Mouse (Mus musculus) erythroid progenitor cell, adult 5-6 weeks (primary cell): ENCODE results near the gene Nos1ap. TPM values are rescaled to one million over a fixed set of nuclear protein-coding genes. Genes with fewer than 3 reads are reported as not detected.

Experiments
- ATAC-seq: replicated peaks from 2 replicates; pipeline ENCODE4 v1.8.0; 2016; ENCODE audit warnings: moderate number of reproducible peaks, mild to moderate bottlenecking, moderate TSS enrichment, inconsistent platforms; ENCODE audit not compliant: poor library complexity, low FRiP score, severe bottlenecking
- total RNA-seq, 2 experiments: library from RNA; stranded (forward) in 1 of 2; stranded (reverse) in 1 of 2; fragments of 150-400 nt in 1 of 2; fragments of 186-747, 209-891 nt in 1 of 2; gene quantifications; 2 replicates each; pipeline versions ENCODE4 v1.2.3 to v1.2.4; 2015 to 2017; ENCODE audit warnings: low replicate concordance in 2 of 2

The Nos1ap gene
- total RNA-seq, 2 experiments from 2014 or later = 38.1 to 76.5 TPM

DNA sequence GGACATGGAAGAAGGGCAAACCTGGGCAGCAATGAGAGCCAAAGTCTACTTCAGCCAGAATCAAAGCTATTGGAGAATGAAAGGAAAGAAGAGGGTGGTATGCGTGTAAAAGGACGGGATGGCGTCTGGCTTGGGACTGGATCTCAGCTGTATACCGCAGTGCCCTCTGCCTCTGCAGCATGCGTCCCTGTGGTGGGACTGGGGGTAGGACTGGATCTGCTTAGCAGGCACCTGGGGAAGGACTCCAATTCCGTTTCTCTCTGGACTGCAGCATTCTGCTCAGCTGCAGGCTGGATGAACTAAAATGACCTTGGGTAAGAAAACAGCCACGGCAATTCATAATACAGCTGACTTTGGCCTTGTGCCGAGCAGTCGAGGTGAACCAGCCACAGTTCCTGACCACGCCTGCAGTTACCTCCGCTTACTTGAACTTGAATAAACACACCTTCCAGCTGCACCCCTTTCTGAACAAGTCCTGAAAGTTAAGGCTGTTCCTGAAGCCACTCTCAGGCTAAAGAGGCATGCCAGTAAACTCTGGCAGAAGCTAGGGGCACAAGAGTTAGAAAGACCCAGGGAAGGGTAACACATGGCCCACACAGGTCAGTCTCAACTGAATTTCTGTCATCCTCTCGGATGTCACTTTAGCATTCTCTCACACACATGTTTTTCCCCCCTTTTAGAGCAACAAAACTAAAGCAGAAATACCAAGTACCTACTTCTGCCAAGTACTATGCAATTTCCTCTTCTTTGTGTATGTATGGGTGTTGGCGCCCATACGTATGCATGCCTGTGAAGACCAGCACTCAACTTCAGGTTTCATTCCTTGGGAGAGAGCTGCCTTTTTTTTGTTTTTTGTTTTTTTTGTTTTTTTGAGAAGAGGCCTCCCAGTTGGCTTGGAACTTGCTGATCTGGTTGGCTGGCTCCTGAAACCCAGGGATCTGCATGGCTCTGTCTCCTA, 196.6 kb downstream of the Nos1ap start:
- no peak for ATAC-seq

DNA sequence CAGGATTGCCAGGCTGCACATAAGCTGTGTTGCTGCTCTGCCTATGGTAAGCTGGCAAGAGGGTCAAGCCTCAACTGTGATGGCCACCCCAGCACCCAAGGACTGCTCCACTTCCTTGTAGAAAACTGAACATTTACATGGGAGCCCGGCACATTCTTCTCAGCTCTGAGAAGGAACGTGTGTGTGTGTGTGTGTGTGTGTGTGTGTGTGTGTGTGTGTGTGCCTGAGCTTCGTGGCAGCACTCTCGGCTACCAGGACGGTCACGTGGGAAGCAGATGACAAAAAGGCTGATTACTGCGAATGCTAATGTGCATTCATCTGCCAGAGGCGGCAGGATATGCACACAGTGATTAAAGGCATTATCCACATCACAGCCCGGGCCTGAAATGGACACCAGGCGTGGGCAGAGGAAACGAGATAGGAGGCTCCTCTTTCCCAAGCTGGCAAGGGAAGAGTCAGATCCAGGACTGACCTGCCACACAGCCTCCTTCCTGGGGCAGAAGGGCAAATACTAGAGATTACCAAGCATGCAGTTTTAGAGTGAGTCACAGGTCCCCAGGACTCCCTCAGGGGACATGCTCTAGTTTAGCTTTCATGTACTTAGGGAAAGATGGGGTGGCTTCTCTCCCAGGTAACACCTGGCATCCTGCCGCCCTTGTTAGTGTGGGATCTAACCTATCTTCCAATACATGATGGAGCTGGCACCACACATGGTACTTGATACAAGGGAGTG, 202.3 kb downstream of the Nos1ap start:
- ATAC-seq = no peak

DNA sequence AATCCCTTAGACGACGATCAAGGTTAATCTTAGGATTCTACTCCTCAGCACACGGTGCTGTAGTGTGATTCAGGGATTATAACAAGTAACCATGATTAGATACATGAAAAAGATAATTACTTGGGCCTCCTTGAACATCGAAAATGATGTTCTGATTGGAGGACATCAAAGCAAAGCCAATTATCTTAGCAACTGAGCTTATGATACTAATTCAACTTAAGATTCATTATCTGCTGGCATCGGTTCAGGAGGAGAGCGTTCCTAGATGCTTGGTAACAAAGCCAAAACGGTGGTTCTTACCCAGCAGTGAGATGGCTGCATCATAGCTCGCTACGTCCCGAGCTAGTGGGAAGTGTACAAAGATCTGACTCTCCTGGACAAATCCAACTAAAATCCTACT, 204.2 kb downstream of the Nos1ap start:
- ATAC-seq = no peak

DNA sequence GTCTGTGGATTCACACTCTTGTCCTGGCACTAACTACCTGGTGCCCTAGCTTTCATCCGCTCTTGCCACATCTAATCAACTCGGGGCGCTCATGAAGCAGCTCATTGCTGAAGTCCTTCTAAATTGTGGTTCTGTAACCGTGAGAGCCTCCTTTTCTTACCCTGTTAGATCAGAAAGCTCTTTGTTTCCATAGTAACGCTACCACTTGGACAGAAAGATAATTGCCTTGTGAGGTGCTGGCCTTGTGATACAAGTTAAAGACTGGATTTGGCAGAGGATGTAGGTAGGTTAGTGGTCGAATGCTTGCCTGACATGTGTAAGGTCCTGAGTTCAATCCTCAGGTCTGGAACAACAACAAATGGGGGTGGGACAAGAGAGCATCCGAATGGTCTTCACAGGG, 206.1 kb downstream of the Nos1ap start:
- no peak for ATAC-seq

DNA sequence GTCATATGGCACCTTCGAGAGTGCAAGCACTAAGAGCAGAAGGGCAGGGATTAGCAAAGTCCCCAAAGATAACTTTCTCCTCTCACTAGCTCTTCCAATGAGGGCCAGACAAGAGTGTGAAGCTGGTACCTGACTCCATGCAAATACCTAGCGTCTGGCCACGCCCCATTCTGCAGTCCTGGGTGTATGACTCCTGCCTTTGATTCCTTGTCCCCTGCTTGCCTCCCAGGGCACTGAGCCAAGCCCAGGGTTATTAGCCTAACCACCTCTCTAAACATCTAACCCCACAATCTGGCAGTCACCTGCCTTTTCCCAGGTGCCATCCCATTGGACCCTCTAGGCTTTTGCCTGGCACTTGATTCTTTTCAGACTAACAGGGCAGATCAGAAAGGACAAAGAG, 208.2 kb downstream of the Nos1ap start:
- ATAC-seq = no peak

DNA sequence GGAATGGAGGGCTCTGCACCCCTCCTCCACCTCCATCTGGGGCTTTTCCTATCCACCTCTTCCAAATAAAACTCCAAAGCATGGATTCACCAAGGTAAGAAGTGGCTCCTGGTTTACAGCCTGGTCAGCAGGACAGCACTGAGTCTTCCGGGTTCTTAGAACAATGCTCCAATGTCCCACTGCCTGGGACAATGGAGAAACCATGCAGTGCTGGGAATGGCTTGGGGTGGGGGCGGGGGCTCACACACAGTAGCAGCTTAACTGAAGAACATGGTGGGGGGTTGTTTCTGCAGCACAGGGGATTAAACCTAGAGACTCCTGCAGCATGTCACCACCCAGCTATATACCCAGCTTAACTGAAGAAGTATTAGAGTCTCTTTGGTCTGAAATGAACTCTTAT, 209.2 kb downstream of the Nos1ap start:
- no peak for ATAC-seq

DNA sequence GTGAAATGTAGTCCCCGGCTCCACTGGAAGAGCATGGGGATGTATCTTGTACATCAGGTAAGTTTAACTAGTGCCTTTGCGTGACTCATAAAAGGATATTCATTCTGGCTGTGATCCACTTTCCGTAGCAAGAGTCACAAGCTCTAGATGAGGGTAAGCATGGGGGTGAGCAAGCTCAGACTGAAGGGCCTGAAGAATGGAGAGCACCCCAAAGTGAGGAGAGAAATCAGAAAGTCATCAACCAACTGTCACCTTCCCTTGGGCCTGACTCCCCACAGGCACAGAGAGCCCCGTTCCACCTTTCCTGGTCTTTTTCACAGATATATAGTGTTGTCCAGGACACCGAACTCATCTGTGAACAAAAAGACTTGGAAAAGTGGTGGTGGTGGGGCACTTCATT, 213.9 kb downstream of the Nos1ap start:
- no peak for ATAC-seq

DNA sequence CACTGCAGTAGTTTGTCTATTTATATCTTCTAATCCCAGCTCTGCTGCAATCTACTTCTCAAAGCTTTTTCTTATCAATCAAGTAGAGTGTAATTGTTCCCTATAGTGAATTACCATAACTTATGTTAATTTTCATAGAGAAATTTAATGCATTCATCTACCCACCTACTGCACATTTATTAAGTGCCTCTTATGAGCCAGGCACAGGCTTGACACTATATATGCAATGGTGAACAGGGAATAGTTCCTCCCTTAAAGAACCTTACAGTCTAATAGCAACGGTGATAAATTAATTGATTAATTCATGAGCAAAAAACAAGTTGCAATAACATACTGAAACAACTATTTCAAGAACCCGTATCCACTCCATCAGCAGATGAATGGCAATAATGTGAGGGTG, 215.9 kb downstream of the Nos1ap start:
- ATAC-seq = no peak

DNA sequence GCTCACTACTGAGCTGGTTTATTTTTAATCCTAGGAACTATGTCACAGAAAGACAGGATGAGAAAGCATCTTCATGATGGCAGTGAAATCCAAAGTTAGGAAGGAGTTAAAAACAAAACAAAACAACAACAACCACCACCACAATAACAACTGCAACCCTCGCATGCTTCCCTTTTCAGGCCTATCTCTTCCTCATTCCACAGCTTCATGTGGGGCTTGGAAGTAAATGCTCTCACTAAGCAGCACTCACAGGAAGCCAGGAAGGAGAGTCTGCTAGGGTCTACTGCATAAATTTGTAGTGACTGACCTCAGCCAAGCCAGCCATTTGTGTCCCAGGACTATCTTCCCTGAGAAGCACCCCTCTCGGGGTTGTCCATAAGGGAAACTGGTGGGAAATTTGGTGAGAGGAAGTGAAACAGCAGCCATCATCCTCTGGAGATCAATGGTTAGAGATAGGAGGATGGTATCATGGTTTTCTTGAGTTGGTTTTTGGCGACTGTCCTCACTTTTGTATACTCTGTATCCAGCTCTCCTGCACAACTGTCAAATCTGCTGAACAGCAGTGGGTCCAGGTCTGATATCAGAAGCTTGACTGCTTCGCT, 218.4 kb downstream of the Nos1ap start:
- ATAC-seq = no peak

DNA sequence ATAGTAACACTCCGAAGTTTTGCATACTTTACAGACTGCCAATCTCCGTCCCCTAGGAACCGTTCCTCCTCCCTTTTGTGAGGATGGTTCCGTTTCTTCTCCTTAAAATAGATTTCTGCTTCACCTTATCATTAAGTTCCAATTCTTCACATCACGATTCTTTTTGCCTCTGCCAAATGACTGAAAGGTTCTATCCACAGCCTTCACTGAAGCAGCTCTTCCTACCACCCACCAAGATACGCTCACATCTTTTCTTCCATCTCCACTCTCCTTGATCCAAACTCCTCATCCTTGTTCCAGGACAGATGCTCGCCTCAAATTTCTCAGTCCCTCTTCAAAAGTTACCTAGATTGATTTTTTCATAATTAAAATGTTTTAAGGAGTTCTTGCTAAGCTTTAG, 220.8 kb downstream of the Nos1ap start:
- no peak for ATAC-seq

DNA sequence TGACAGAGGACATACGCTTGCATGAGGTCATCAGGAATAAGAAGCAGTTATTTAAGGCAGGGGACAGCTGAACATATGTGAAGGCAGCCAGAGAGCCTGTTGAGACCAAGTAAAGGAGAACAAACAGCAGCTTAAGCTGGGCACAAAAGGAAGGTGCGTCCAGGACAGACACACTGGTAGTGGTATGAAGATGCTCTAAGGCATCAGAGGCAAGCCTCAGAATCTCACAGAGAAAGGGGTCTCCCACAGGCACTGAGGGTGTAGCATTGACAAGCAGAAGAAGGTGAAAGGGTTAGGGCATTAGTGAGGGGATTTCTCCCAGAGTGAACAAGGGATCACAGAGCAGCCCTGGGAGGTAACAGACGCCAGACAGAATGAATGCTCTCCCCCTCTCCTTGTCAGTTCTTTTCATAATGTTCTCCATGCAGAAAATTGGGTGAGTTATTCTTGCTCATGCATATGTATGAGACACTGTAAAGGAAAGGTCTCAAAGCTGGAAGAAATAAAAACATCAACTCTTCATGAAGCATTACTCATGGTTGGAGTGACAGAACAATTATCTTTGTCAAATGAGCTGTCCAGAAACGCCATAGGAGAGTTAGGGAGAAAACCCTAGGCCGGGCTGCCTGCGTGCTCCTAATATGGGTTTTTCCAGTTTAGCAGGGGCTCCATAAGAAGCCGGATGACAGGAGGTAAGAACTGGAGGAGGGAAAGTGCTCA, 222.5 kb downstream of the Nos1ap start:
- ATAC-seq = no peak

DNA sequence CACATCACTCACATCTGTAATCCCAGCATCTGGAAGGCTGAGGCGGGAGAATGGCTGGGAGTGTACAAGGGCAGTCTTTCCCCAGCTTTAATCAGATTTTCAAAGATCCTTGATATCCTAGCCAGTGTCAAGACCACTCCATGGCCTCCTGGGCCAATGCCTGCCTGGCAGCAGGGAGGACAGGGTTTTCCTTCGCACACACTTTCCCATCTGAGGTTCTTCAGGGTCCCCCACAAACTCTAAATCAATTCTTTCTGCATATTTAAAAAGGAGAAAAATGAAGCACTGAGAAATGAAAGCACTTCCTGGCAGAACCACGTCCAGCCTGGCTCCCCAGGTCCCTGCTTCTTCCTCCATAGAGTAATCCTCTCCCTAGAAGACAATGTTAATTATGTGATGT, 225.9 kb downstream of the Nos1ap start:
- ATAC-seq = no peak

DNA sequence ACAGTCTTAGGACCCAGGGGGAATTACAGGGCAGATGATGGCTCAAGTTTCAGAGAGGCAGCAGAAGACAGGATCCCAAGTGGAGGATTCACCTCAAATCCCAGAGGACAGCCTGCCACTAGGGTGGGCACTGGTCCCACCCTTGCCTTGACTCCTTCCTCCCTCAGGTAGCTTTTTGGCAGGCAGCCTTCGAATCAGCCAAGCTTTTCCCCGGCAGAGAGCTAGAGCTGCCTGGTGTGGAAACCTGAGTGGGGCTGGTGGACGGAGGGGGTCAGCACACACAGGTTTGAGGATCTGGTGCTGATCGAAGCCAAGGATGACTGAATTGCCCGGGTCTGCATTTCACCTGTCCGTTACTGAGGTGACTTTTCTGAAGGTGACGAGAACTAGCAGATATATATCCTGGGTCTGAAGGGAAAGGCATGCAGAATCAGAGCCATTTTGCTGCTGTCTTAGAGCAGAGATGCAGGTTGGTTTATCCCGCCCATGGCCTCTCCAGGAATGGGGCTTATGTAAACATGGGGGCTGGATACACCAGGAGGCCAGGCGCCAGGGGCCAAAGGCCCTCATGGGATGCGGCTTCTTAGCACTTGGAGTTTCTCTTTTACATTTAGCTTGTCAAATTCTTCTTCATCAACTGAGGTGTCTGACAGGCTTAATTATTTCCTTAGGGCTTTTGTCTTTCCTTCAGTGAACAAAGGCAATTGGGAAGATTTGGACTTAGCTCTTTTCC, 229.3 kb downstream of the Nos1ap start:
- no peak for ATAC-seq

DNA sequence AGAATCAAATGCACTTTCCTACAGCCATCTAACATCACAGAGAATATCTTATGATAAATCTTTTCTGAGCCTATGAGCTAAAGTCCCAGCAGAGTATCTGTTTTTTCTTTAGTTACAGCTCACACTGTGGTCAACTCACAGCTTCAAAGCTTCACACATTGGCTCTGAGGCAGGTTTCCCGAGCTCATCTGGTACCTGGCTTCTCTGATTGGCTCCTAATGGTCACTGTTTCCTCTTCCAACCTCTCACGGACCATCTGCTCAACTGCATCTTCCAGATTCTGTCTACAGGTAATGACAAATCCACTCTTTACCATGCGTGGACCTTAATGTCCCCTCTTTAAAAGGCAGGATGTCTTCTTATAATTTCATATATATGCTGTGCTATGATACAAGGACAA, 236.3 kb downstream of the Nos1ap start:
- no peak for ATAC-seq

DNA sequence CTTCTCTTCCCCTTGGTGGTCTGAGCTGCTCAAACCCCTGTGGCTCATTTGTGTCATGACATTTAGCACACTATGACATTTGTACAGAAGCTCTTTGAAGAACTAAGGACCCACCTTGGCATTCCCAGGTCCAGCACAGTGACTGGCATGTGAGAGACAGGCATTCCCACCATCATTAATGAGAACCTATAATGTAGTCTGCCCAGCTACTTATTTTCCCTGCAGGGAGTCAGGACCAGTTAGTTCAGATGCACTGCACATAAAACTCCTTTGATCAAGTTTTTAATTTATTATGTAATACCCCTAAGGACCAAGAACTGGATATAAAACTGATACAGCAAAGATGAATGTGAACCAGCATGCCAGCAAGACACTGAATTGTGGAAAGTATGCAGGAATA, 238.6 kb downstream of the Nos1ap start:
- ATAC-seq = no peak

DNA sequence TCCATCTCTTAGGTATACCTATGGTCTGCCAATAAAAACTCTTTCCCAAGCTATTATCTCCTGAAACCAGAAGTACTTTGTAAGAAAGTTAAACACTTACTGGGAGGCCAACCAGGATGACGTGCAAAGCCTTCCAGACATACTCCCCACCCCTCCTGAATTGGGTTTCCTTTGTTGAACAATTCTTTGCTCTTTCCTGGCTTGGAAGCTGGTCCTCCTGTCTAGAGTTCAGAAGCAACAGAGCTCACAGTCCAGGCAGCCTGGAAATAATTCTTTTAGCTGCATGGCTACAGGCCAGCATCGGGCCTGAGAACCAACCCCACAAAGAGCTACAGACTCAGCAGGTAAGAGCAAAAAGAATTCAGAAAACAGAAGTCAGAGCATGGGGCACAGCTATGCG, 243.4 kb downstream of the Nos1ap start:
- ATAC-seq = no peak

DNA sequence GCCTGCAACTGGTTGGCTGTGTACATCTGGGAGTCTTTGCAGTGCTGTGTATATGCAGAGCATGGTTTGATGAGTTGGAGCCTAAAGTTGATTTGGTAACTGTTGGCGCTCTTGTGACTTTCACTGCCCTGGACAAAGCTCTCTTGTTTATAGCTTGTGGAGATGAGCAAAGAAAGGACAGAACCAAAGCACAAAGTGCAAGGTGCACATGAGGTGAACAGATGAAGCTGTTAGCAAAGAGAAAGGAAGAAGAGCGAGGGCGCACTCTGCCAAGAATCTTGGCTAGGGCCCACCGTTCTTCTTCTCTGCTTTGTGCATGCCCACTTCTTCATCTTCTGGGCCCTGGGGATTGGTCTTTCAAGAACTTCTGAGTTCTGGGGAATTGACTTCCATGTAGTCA, 245.8 kb downstream of the Nos1ap start:
- no peak for ATAC-seq

DNA sequence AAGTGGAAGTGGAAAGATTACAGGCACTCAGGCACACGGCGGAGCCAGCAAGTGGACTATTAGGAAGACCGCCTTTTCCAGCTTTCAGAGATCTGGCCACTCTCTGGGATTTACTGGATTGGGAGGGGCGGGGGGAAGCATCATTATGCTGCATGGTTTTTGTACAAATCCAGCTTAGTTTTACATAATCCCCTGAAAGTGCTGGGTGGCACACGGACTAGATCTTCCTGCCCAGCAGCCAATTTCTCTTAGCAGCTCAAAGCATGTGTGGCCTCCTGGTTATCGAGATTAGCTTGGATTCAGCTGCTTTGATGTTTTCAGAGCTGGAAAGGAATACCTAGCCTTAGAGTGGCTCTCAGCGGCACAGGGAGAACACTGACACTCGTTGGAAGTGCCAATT, 246.6 kb downstream of the Nos1ap start:
- ATAC-seq = no peak

DNA sequence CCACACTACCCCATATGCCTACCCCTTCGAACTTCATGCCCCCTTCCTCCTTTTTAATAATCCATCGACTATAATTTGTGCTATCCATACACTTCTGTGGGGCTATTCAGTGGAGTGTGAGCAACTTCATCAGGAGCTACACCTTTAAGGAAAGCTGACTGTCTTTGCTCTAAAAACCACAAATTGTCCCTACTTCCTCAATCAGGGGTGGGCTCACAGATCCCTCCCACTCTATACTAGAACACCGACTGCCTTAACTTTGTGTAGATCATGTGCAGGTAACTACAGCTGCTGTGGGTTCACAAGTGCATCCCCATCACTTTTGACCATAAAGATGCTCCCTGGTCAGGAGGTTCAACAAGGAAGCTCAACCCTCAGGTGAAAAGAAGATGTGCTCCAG, 249.7 kb downstream of the Nos1ap start:
- ATAC-seq = no peak

DNA sequence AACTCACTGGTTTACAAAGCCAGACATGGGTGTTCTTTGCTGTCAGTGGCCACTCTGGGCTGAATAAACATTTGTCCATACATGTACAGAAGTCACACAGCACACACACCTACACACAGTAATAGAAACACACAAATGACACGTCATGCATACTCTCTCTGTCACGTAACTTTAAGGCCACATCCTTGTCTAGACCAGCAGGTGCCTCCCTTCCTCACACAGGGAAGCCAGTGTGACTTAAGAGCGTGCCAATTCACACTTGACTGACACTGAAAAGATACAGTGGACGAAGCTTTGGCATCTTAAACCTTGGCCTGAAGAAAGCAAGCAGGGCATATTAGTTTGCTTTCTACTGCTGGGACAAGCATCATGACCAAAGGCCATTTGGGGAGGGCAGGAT, 256.9 kb downstream of the Nos1ap start:
- ATAC-seq = no peak
